8 mouse cellular contexts compared by ENCODE assay signal in genomic region chr19:53578597-53579252, GRCm38 (mm10). TPM values are rescaled to one million over a fixed set of nuclear protein-coding genes. Genes with fewer than 3 reads are reported as not detected.
A peak's percentile ranks its signal among the peaks of the same experiment; 100 is the strongest.
DNase-seq lines count a peak whose midpoint lies in the region; ATAC-seq and TF ChIP-seq lines count a peak whose summit lies in the region.

No protein-coding gene starts in this region.

- H3K36me3 ChIP-seq in ES-E14 (ENCODE audit: control insufficient read depth, insufficient read depth, low read length, poor library complexity, severe bottlenecking) = no peaks in the 10 kb centered on the region
- H3K36me3 ChIP-seq in embryonic facial prominence, embryonic 10.5 days (replicated peaks) = no peaks in the 10 kb centered on the region
- no peaks in the 10 kb centered on the region for H3K36me3 ChIP-seq in lung, embryonic 14.5 days (ENCODE audit: insufficient read depth)

- no peak overlapping the region for H3K27ac ChIP-seq in ES-E14 (ENCODE audit: insufficient read depth, low read depth, low read length, poor library complexity, severe bottlenecking)
- no peak overlapping the region for H3K27ac ChIP-seq in embryonic facial prominence, embryonic 10.5 days (replicated peaks)
- no peak overlapping the region for H3K27ac ChIP-seq in lung, embryonic 14.5 days (ENCODE audit: low read depth)

- intact Hi-C loops in heart, postnatal 14 days (cut with DNase I) = loop anchor here (1.0 to 2.0 kb wide), 3 partner anchors 50 to 184 kb away; partner anchors contain the start of gene Dusp5

- H3K4me3 ChIP-seq in ES-E14 (ENCODE audit: insufficient read depth in 1 of 2, low read depth in 1 of 2, low read length in 2 of 2, poor library complexity in 1 of 2, severe bottlenecking in 1 of 2) = no peak overlapping the region
- no peak overlapping the region for H3K4me3 ChIP-seq in embryonic facial prominence, embryonic 10.5 days
- no peak overlapping the region for H3K4me3 ChIP-seq in lung, embryonic 14.5 days (ENCODE audit: low read depth, low read length)

- no peaks in the 10 kb centered on the region for H3K27me3 ChIP-seq in embryonic facial prominence, embryonic 10.5 days (replicated peaks; ENCODE audit: low read depth, poor library complexity, severe bottlenecking)
- H3K27me3 ChIP-seq in lung, embryonic 14.5 days (ENCODE audit: insufficient read depth, low read length) = no peaks in the 10 kb centered on the region

- DNase-seq in ES-E14 (ENCODE audit: low read depth, low spot score) = no peak
- peak; percentile 30 for DNase-seq in adrenal gland, postnatal 25 days
- DNase-seq in embryonic facial prominence, embryonic 10.5 days (ENCODE audit: low spot score) = peak; percentile 61
- DNase-seq in heart, postnatal 14 days = peak; percentile 52 to 79
- DNase-seq in kidney, postnatal 25 days = peak; percentile 51 to 72
- peak; percentile 91 for DNase-seq in lung, embryonic 14.5 days
- peak; percentile 57 for DNase-seq in retina, adult 2 months (ENCODE audit: low read depth, low spot score)
- DNase-seq in ovary, postnatal 36 days (ENCODE audit: low spot score) = no peak

- H3K4me1 ChIP-seq in ES-E14 (ENCODE audit: control insufficient read depth in 2 of 2, insufficient read depth in 2 of 2, low read length in 2 of 2, poor library complexity in 1 of 2) = peaks cover 2 to 12% of the 10 kb centered on the region in 2 experiments; a peak in 3 of 4 replicates
- peaks cover 5% of the 10 kb centered on the region; the same call in 1 of the 2 replicates for H3K4me1 ChIP-seq in embryonic facial prominence, embryonic 10.5 days
- H3K4me1 ChIP-seq in lung, embryonic 14.5 days (ENCODE audit: insufficient read depth) = 0 out of 2 replicates have a peak, but pooled peaks cover 5% of the 10 kb centered on the region

- peak; percentile 91 for TF ChIP-seq CTCF in lung, embryonic 14.5 days (IDR thresholded peaks at IDR 0.05; ENCODE audit: low read depth)

- ATAC-seq in lung, embryonic 14.5 days (ENCODE audit: insufficient read depth) = peak; percentile 66

- H3K4me2 ChIP-seq in lung, embryonic 14.5 days = no peak overlapping the region

- H3K9me3 ChIP-seq in ES-E14 (ENCODE audit: control insufficient read depth, insufficient read depth, low read depth, low read length) = peaks cover 3% of the 10 kb centered on the region; the same call in 1 of the 2 replicates
- peaks cover under 1% of the 10 kb centered on the region; the same call in 1 of the 2 replicates for H3K9me3 ChIP-seq in embryonic facial prominence, embryonic 10.5 days
- H3K9me3 ChIP-seq in lung, embryonic 14.5 days (ENCODE audit: low read depth, low read length) = no peaks in the 10 kb centered on the region

- 14% methylated on average over 8 of the region's 8 CpGs for WGBS in embryonic facial prominence, embryonic 10.5 days
- WGBS in lung, embryonic 14.5 days = 11% methylated on average over 8 of the region's 8 CpGs

- in situ Hi-C loops in ES-E14 (cut with MboI; ENCODE audit: low sequenced_read_pairs in 2 of 2, unreplicated experiment in 2 of 2) = loop anchor here (10.0 kb wide), 2 partner anchors 174 to 184 kb away; partner anchors contain the start of gene Smndc1 (in 1 of the 2)

- no peak overlapping the region for H3K9ac ChIP-seq in ES-E14 (ENCODE audit: insufficient read depth, low read depth, low read length, poor library complexity, severe bottlenecking)
- no peak overlapping the region for H3K9ac ChIP-seq in lung, embryonic 14.5 days

TF ChIP-seq in ES-E14, 5 proteins besides CTCF, POLR2A, EP300 and RAD21:
- TF ChIP-seq HCFC1 (IDR thresholded peaks at IDR 0.05; ENCODE audit: borderline replicate concordance, insufficient read depth, low read length) (no peak), ZNF384 (IDR thresholded peaks at IDR 0.05; ENCODE audit: low read depth, low read length) (0 out of 2 replicates have a peak, but pooled peaks have one; percentile 27), CHD2 (IDR thresholded peaks at IDR 0.05; ENCODE audit: low read depth, low read length) (no peak), MAFK (IDR thresholded peaks at IDR 0.05; ENCODE audit: insufficient read depth, low read depth, low read length) (no peak), ZC3H11A (IDR thresholded peaks at IDR 0.05; ENCODE audit: borderline replicate concordance, low read depth, low read length) (peak; percentile 92)
TF ChIP-seq in ES-E14: peak in this region for 2.

RNA-seq across cellular contexts. Expression of gene Nutf2-ps1, which starts 10.1 kb away (rescaled TPM):
- total RNA-seq in ES-E14 (2012; rRNA removed) = 38.3 and 48.2 TPM in 2 replicates
- 52.6 and 90.3 TPM in 2 replicates for total RNA-seq in adrenal gland, postnatal 25 days (2021)
- polyA plus RNA-seq in embryonic facial prominence, embryonic 10.5 days (2016; fragmentation: Nextera tagmentation; extraction: Ambion mirVana) = 567 and 585 TPM in 2 replicates
- total RNA-seq in heart, postnatal 14 days (2021) = 10 to 100 TPM; 85.0 to 85.9 TPM
- polyA plus RNA-seq in lung, embryonic 14.5 days (2014; fragmentation: Nextera tagmentation; extraction: Ambion mirVana) = 389 and 445 TPM in 2 replicates

RNA-seq across cellular contexts. Expression of gene Smc3, which starts 21.5 kb away (rescaled TPM):
- 54.8 and 76.0 TPM in 2 replicates for total RNA-seq in ES-E14 (2012; rRNA removed)
- 39.2 and 43.3 TPM in 2 replicates for total RNA-seq in adrenal gland, postnatal 25 days (2021)
- 73.1 and 79.1 TPM in 2 replicates for polyA plus RNA-seq in embryonic facial prominence, embryonic 10.5 days (2016; fragmentation: Nextera tagmentation; extraction: Ambion mirVana)
- total RNA-seq in heart, postnatal 14 days (2021) = 10 to 100 TPM; 22.1 to 22.8 TPM
- 75.0 and 76.1 TPM in 2 replicates for polyA plus RNA-seq in lung, embryonic 14.5 days (2014; fragmentation: Nextera tagmentation; extraction: Ambion mirVana)

RNA-seq across cellular contexts. Expression of gene Dusp5, which starts 49.8 kb away (rescaled TPM):
- total RNA-seq in ES-E14 (2012; rRNA removed) = 12.7 and 24.1 TPM in 2 replicates
- 6.0 and 11.3 TPM in 2 replicates for total RNA-seq in adrenal gland, postnatal 25 days (2021)
- polyA plus RNA-seq in embryonic facial prominence, embryonic 10.5 days (2016; fragmentation: Nextera tagmentation; extraction: Ambion mirVana) = 6.9 and 7.8 TPM in 2 replicates
- total RNA-seq in heart, postnatal 14 days (2021) = 10 to 100 TPM in 1 of 2 experiments, 1 to 10 TPM in 1; 9.9 to 10.0 TPM
- 7.3 and 8.9 TPM in 2 replicates for polyA plus RNA-seq in lung, embryonic 14.5 days (2014; fragmentation: Nextera tagmentation; extraction: Ambion mirVana)

Comparison
In these comparisons a context has a peak if more than half of its experiments do, and no peak if none do; other contexts are left out.
1. DNase-seq: peak in adrenal gland, postnatal 25 days (single experiment), embryonic facial prominence, embryonic 10.5 days (single experiment), heart, postnatal 14 days (2 of 2), kidney, postnatal 25 days (2 of 2), lung, embryonic 14.5 days (single experiment) and retina, adult 2 months (single experiment); none in ES-E14 (single experiment) and ovary, postnatal 36 days (single experiment).